Mouse (Mus musculus) T-cell, adult 66 days (primary cell): ENCODE measurements around the gene Gm3047. TPM values are rescaled to one million over a fixed set of nuclear protein-coding genes. Genes with fewer than 3 reads are reported as not detected.

ENCODE experiments used
- total RNA-seq, 2 experiments: library from RNA; stranded (reverse); gene quantifications; 3 replicates in 1 of 2; 4 replicates in 1 of 2; pipeline ENCODE4 v1.2.4; 2023

The Gm3047 gene
- total RNA-seq = not detected

DNA sequence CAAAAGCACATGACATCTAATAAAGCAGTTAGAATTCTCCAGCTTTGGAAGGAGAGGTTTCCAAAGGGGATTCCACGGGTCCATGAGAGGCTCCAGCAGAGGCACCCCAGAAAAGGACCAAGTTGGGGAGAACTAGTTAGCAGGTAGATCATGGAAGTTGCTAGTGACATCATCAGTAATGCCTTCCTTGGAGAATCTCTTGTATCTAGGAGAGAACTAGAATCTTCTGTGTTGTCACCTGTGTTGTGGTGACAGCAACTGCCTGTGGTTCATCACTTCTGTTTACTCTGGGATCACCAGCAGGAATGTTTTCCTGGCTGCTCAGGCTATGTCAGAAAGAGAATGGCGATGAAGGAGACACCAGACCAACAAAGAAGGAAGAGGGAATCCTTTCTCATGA, at the start of gene Gm3047:
Gene Gm3047 (plus strand): TSS at position 301 of the 400 bp plus-strand sequence.

Other genes with a start within 250 kb of the Gm3047 start
- not detected for gene Gm3149, start 238.1 kb upstream of the Gm3047 start, total RNA-seq
- gene 2610042L04Rik, start 220.6 kb upstream of the Gm3047 start, total RNA-seq = not detected
- not detected for gene Gm3159, start 157.9 kb upstream of the Gm3047 start, total RNA-seq
- not detected for gene Gm3164, start 140.0 kb upstream of the Gm3047 start, total RNA-seq
- gene Gm3173, start 124.4 kb upstream of the Gm3047 start, total RNA-seq = not detected
- not detected for gene Gm3182, start 73.7 kb upstream of the Gm3047 start, total RNA-seq
- gene Gm8159, start 76.9 kb downstream of the Gm3047 start, total RNA-seq = not detected
- not detected for gene Gm3239, start 108.8 kb downstream of the Gm3047 start, total RNA-seq
- gene Gm7876, start 153.8 kb downstream of the Gm3047 start, total RNA-seq = not detected
- gene Gm3252, start 171.4 kb downstream of the Gm3047 start, total RNA-seq = not detected
- not detected for gene Gm9602, start 220.9 kb downstream of the Gm3047 start, total RNA-seq